Mouse (Mus musculus): Measurements from ENCODE around the gene Camsap3. TPM values are rescaled to one million over a fixed set of nuclear protein-coding genes. Genes with fewer than 3 reads are reported as not detected.

The Camsap3 gene
- total and polyA plus RNA-seq, 3 experiments = 0.62 to 5.1 TPM; not detected in 1

GRCm38 (mm10) chr8:3647561-3647960 lies 60.5 kb downstream of the Camsap3 start:
- DNase-seq (ENCODE audit: low read depth, low spot score) = no peak
- no peaks in the 10 kb centered on the region for H3K36me3 ChIP-seq (ENCODE audit: control insufficient read depth in 1 of 2, insufficient read depth in 2 of 2, low read length in 2 of 2)
- H3K27me3 ChIP-seq (ENCODE audit: control insufficient read depth in 1 of 2, insufficient read depth in 2 of 2, low read length in 2 of 2) = no peaks in the 10 kb centered on the region
- 0 out of 4 replicates have a peak, but pooled peaks cover 0 to 9% of the 10 kb centered on the region in 2 experiments for H3K4me1 ChIP-seq (ENCODE audit: control insufficient read depth in 1 of 2, insufficient read depth in 2 of 2, low read length in 2 of 2)
- H3K79me2 ChIP-seq (ENCODE audit: control insufficient read depth, insufficient read depth, low read length, poor library complexity) = no peaks in the 10 kb centered on the region
- H3K9me3 ChIP-seq (replicated peaks; ENCODE audit: insufficient read depth, low read length) = no peaks in the 10 kb centered on the region
- H3K27ac ChIP-seq (ENCODE audit: control insufficient read depth, low read depth, low read length) = no peak overlapping the region
- no peak overlapping the region for H3K4me3 ChIP-seq (ENCODE audit: control insufficient read depth in 1 of 2, insufficient read depth in 1 of 2, low read depth in 2 of 2, low read length in 2 of 2)
- TF ChIP-seq GATA1 (IDR thresholded peaks at IDR 0.05; ENCODE audit: low read depth, low read length) = no peak
- no peak for TF ChIP-seq UBTF (IDR thresholded peaks at IDR 0.05; ENCODE audit: borderline replicate concordance, insufficient read depth, low read depth, low read length)
- no peak for TF ChIP-seq TBP (IDR thresholded peaks at IDR 0.05; ENCODE audit: low read depth, low read length)
- no peak for TF ChIP-seq MAX (IDR thresholded peaks at IDR 0.05; ENCODE audit: low read length)
- no peak for TF ChIP-seq HCFC1 (IDR thresholded peaks at IDR 0.05; ENCODE audit: low read depth, low read length)
- TF ChIP-seq USF1 (IDR thresholded peaks at IDR 0.05; ENCODE audit: low read depth, low read length) = no peak
- TF ChIP-seq POLR2AphosphoS2 (IDR thresholded peaks at IDR 0.05; ENCODE audit: low read length) = no peak
- no peak for TF ChIP-seq ZMIZ1 (IDR thresholded peaks at IDR 0.05; ENCODE audit: low read depth, low read length)
- no peak for TF ChIP-seq CHD1 (IDR thresholded peaks at IDR 0.05; ENCODE audit: low read depth, low read length)
- TF ChIP-seq TAL1 (IDR thresholded peaks at IDR 0.05; ENCODE audit: low read length) = no peak
- TF ChIP-seq NELFE (IDR thresholded peaks at IDR 0.05; ENCODE audit: low read depth, low read length) = no peak
- no peak for TF ChIP-seq TCF12 (IDR thresholded peaks at IDR 0.05; ENCODE audit: low read depth, low read length)
- no peak for TF ChIP-seq POLR2A (IDR thresholded peaks at IDR 0.05; ENCODE audit: control insufficient read depth in 1 of 2, insufficient read depth in 1 of 2, low read depth in 1 of 2, low read length in 2 of 2, poor library complexity in 1 of 2)
- no peak overlapping the region for H3K9ac ChIP-seq (ENCODE audit: control insufficient read depth, low read depth, low read length, poor library complexity, severe bottlenecking)

GRCm38 (mm10) chr8:3648268-3648667 lies 61.2 kb downstream of the Camsap3 start:
- H3K9ac ChIP-seq (ENCODE audit: control insufficient read depth, low read depth, low read length, poor library complexity, severe bottlenecking) = no peak overlapping the region
- H3K27ac ChIP-seq (ENCODE audit: control insufficient read depth, low read depth, low read length) = no peak overlapping the region
- no peaks in the 10 kb centered on the region for H3K79me2 ChIP-seq (ENCODE audit: control insufficient read depth, insufficient read depth, low read length, poor library complexity)
- DNase-seq (ENCODE audit: low read depth, low spot score) = no peak
- no peaks in the 10 kb centered on the region for H3K9me3 ChIP-seq (replicated peaks; ENCODE audit: insufficient read depth, low read length)
- H3K36me3 ChIP-seq (ENCODE audit: control insufficient read depth in 1 of 2, insufficient read depth in 2 of 2, low read length in 2 of 2) = no peaks in the 10 kb centered on the region
- TF ChIP-seq ELF1 (IDR thresholded peaks at IDR 0.05; ENCODE audit: low read depth, low read length) = no peak
- peak; percentile 35; the same call in 1 of the 2 replicates for TF ChIP-seq USF1 (IDR thresholded peaks at IDR 0.05; ENCODE audit: low read depth, low read length)
- 0 out of 4 replicates have a peak, but pooled peaks cover 0 to 9% of the 10 kb centered on the region in 2 experiments for H3K4me1 ChIP-seq (ENCODE audit: control insufficient read depth in 1 of 2, insufficient read depth in 2 of 2, low read length in 2 of 2)
- no peaks in the 10 kb centered on the region for H3K27me3 ChIP-seq (ENCODE audit: control insufficient read depth in 1 of 2, insufficient read depth in 2 of 2, low read length in 2 of 2)
- H3K4me3 ChIP-seq (ENCODE audit: control insufficient read depth in 1 of 2, insufficient read depth in 1 of 2, low read depth in 2 of 2, low read length in 2 of 2) = no peak overlapping the region

GRCm38 (mm10) chr8:3648990-3649389 lies 61.9 kb downstream of the Camsap3 start:
- Histone ChIP-seq H3K27ac (ENCODE audit: control insufficient read depth, low read depth, low read length) (no peak overlapping the region), H3K36me3 (ENCODE audit: control insufficient read depth in 1 of 2, insufficient read depth in 2 of 2, low read length in 2 of 2) (no peaks in the 10 kb centered on the region), H3K4me3 (ENCODE audit: control insufficient read depth in 1 of 2, insufficient read depth in 1 of 2, low read depth in 2 of 2, low read length in 2 of 2) (no peak overlapping the region), H3K9ac (ENCODE audit: control insufficient read depth, low read depth, low read length, poor library complexity, severe bottlenecking) (no peak overlapping the region), H3K27me3 (ENCODE audit: control insufficient read depth in 1 of 2, insufficient read depth in 2 of 2, low read length in 2 of 2) (no peaks in the 10 kb centered on the region), H3K9me3 (replicated peaks; ENCODE audit: insufficient read depth, low read length) (no peaks in the 10 kb centered on the region), H3K4me1 (ENCODE audit: control insufficient read depth in 1 of 2, insufficient read depth in 2 of 2, low read length in 2 of 2) (0 out of 4 replicates have a peak, but pooled peaks cover 0 to 9% of the 10 kb centered on the region in 2 experiments), H3K79me2 (ENCODE audit: control insufficient read depth, insufficient read depth, low read length, poor library complexity) (no peaks in the 10 kb centered on the region)
- DNase-seq (ENCODE audit: low read depth, low spot score) = peak; percentile 23
- no peak for TF ChIP-seq ELF1 (IDR thresholded peaks at IDR 0.05; ENCODE audit: low read depth, low read length)
- TF ChIP-seq CHD2 (IDR thresholded peaks at IDR 0.05; ENCODE audit: low read length) = no peak
- TF ChIP-seq ZKSCAN1 (IDR thresholded peaks at IDR 0.05; ENCODE audit: low read depth, low read length) = no peak
- no peak for TF ChIP-seq BHLHE40 (IDR thresholded peaks at IDR 0.05; ENCODE audit: borderline replicate concordance, low read depth, low read length)
- no peak for TF ChIP-seq ZMIZ1 (IDR thresholded peaks at IDR 0.05; ENCODE audit: low read depth, low read length)
- TF ChIP-seq NELFE (IDR thresholded peaks at IDR 0.05; ENCODE audit: low read depth, low read length) = no peak
- no peak for TF ChIP-seq SIN3A (IDR thresholded peaks at IDR 0.05; ENCODE audit: low read length)
- no peak for TF ChIP-seq MAX (IDR thresholded peaks at IDR 0.05; ENCODE audit: low read length)
- no peak for TF ChIP-seq RCOR1 (IDR thresholded peaks at IDR 0.05; ENCODE audit: low read depth, low read length)
- no peak for TF ChIP-seq RAD21 (IDR thresholded peaks at IDR 0.05; ENCODE audit: low read depth, low read length)
- TF ChIP-seq ZC3H11A (IDR thresholded peaks at IDR 0.05; ENCODE audit: low read depth, low read length) = no peak
- no peak for TF ChIP-seq EP300 (IDR thresholded peaks at IDR 0.05; ENCODE audit: low read depth in 1 of 2, low read length in 2 of 2)
- TF ChIP-seq POLR2A (IDR thresholded peaks at IDR 0.05; ENCODE audit: control insufficient read depth in 1 of 2, insufficient read depth in 1 of 2, low read depth in 1 of 2, low read length in 2 of 2, poor library complexity in 1 of 2) = no peak
- TF ChIP-seq MYB (IDR thresholded peaks at IDR 0.05; ENCODE audit: low read depth, low read length) = no peak
- TF ChIP-seq HCFC1 (IDR thresholded peaks at IDR 0.05; ENCODE audit: low read depth, low read length) = no peak
- no peak for TF ChIP-seq ETS1 (IDR thresholded peaks at IDR 0.05; ENCODE audit: low read depth, low read length)
